Mouse (Mus musculus) gastrocnemius, adult 2 months (tissue): ENCODE data around the gene Mylk. TPM values are rescaled to one million over a fixed set of nuclear protein-coding genes. Genes with fewer than 3 reads are reported as not detected.
A peak's percentile ranks its signal among the peaks of the same experiment; 100 is the strongest.

Experiments
- DNase-seq: peaks from one replicate; pipeline ENCODE4 v3.0.0; 2022
- H3K27ac ChIP-seq: fragments of 200-600 bp; 2 replicates; pipeline ENCODE4 v1.8.1; 2022; ENCODE audit warnings: mild to moderate bottlenecking
- H3K4me3 ChIP-seq: fragments of 200-600 bp; 2 replicates; pipeline ENCODE4 v1.8.1; 2022; ENCODE audit warnings: mild to moderate bottlenecking, moderate library complexity
- CTCF ChIP-seq: fragments of 200-600 bp; IDR thresholded peaks from 2 replicates; pipeline ENCODE4 v1.8.1; 2022; ENCODE audit warnings: antibody characterized with exemption, mild to moderate bottlenecking, moderate library complexity
- intact Hi-C: fragments of 180-260 bp; cut with DNase I; formaldehyde crosslinking; loops from one replicate; pipeline ENCODE4 v1.15.1; 2025
- total RNA-seq, 2 experiments: library from RNA; stranded (reverse); gene quantifications; 2 replicates each; pipeline ENCODE4 v1.2.3; 2021

Mylk gene
- total RNA-seq, 2 experiments from 2014 or later, result 22.7 to 29.5 TPM

DNA sequence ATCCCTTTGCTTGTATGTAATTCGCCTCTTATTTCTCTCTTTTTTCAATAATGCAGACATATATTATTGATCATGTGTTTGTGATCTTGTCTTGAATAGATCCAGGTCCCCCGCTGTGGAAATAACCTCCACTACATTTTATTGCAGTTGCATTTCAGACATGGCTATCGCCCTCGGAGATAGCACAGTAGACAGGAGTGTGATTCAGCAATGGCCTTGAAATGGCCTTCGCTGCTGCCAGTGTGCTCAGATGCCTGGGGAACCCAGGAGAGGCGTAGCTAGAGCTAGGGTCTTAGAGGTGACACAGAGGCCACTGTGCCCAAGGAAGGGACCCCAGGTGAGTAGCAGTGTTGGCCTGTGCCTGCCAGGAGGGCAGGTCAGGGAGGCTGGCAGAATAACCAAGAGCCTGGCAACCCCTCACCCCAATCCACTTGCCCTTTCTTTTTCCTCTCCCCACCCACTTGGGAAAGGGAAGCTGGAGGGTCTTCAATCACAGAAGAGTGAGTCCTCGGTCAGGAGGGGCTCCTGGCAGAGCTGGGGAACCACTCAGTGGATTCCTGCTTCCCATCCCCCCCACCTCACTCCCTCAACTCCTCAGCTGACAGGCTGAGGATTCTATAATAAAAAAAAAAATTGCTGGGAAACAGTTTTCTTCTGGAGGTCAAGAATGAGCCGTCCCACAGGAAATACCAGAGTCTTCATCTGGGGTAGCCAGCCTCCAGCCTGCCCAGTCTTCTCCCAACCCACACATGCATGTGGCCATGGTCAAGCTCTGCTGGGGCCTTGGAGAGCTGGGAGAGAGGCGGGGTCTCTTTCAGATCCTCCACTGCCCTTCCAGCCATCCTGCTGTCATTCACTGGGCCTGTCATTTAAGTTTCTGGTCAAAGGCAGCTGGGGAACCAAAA is 181.8 kb downstream of the Mylk start:
- TF ChIP-seq CTCF, result no peak
- intact Hi-C loops, result no loop called here
- no peak for DNase-seq
- peak overlapping the region; percentile 63 for H3K4me3 ChIP-seq
- peak overlapping the region; percentile 84 for H3K27ac ChIP-seq

DNA sequence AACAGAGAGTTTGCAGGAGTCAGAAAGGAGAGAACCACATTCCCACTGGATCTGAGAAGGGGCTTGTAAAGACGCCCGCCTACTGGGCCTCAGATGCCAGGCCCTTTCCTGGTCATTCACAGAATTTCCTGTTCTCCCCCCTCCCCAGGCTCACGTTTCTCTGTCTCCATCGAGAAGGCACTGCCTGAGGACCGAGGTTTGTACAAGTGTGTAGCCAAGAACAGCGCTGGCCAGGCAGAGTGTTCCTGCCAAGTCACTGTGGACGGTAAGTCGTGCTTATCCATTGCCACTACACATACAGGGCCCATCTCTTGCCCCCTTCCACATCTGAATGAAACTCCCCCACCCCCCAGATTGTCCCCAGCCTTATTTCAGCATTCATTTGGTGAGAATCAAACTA is 184.7 kb downstream of the Mylk start:
- intact Hi-C loops, result no loop called here
- peak overlapping the region; percentile 55 for H3K4me3 ChIP-seq
- no peak for DNase-seq
- TF ChIP-seq CTCF, result no peak
- peak overlapping the region; percentile 77 for H3K27ac ChIP-seq

DNA sequence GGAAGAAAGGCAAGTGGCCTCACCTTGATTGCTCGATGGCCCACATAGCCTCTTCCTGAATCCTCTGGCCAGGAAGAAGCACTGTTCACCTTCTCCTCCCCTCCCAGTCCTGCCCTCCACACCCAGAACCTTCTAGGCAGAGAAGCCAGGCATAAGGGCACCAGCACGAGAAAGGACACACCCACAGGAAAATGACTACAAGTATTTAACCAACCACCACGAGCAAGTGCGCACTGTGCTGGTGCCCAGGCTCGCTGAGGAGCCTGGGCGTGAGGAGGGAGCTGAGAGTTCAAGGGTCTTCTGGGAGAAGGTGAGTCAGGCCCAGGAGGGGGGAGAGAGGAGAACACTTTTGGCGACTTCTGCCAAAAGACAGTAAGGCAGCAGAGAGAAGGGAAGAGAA is 185.1 kb downstream of the Mylk start:
- DNase-seq, result no peak
- Histone ChIP-seq H3K4me3 (peak overlapping the region; percentile 55), H3K27ac (peak overlapping the region; percentile 77)
- intact Hi-C loops, result no loop called here
- no peak for TF ChIP-seq CTCF

DNA sequence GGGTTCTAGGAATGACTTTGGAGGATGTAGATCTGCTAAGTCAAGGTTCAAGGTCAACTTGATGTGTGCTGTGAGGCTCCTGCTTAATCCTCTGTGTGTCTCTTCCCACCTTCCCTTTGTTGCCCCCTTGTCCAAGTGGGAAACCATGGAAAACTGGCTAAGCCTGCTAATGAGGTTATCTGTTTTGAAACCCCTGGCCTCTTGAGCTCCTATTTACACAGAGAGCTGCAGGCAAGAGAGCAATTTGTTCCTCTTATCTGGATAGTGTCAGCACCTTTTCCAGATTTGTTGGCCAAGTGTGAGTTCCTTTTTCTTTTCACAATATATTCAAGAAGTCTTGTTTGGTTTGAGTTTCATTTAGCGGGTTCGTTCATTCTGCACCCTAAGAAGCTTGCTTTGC is 186.3 kb downstream of the Mylk start:
- peak overlapping the region; percentile 77 for H3K27ac ChIP-seq
- intact Hi-C loops, result no loop called here

DNA sequence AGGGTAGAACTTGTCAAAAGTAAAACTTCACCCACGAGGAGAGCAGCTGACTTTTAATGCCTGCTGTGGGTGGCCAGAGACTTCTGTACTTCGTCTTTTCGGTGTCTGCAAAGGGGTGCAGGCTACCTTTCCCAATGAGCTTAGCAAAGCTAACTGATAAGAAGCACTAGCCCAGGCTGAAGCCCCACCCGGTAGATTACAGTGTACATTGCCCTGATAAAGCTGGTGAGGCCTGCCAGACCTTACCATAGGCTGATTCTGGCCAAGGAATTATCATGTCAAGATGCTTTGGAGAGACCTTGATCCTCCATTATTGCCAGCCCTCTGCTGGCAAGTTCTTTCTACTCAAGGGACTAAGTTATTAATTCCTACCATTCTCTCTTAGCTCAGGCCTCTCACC is 188.2 kb downstream of the Mylk start:
- Histone ChIP-seq H3K27ac (0 out of 2 replicates have a peak overlapping the region, but pooled peaks have one; percentile 8), H3K4me3 (no peak overlapping the region)
- intact Hi-C loops, result no loop called here
- TF ChIP-seq CTCF, result no peak
- DNase-seq, result no peak

More for the DNA sequence above, 186.3 kb downstream of the Mylk start:
- peak overlapping the region; percentile 55 for H3K4me3 ChIP-seq
- no peak for TF ChIP-seq CTCF
- DNase-seq, result no peak

DNA sequence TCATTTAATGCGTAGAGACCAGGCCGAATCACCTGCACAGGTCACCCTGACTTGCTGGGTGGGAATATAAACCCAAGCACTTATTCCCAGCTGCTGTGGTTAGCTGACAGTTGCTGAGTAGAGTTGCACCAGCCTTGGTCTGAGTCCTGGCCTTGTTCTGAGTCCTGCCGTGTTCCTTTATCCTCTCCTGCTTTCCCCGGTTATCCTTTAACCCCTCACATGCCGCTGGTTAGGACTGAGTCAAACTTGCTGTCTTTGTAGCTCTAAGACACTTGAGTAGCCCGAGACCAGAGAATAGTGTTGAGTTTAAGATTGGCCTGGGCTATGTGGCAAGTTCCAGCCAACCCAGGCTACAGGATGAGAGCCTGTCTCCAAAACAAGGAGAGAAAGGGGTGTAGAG is 189.5 kb downstream of the Mylk start:
- TF ChIP-seq CTCF, result no peak
- intact Hi-C loops, result no loop called here
- DNase-seq, result no peak
- Histone ChIP-seq H3K27ac (peak overlapping the region; percentile 38; the same call in 1 of the 2 replicates), H3K4me3 (no peak overlapping the region)

DNA sequence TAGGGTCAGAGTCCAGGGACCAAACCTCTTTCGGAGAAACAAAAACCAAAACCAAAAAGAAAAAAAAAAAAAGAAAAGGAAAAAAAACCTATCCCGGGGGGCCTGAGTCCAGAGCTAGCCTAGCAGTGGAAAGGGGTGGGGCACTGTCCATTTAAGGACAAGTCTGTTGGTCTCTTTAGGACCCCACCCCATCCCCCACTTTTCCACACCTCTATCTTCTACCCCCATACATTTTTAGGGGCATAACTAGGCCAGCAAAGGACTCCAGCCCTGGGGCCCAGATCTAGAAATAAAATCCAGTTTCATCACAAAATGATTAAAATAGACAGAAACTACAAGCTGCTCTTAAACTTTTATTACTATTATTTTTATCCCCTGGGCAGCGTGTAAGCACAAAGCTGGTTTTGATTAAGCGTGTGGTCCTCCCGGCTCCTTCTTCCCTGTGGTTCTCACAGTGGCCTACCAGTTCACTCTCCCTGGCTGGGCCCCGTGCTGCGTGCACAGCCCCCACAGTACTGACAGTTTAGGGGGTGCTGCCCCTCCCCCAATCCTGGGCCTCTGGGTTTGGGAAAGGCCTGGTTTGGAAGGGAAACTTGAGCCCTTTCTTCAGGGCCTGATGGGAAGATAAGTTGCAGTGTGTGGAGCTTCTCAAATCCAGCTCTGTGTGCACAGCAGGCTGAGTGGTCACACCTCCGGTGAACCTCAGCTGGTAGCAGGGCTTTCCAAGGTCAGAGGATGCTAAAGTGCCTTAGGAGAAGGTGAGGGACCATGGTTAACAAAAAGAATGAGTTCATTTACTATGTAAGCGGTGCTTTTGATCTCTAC is 190.7 kb downstream of the Mylk start:
- H3K27ac ChIP-seq, result peak overlapping the region; percentile 63
- peak overlapping the region; percentile 4; the same call in 1 of the 2 replicates for H3K4me3 ChIP-seq
- intact Hi-C loops, result no loop called here
- TF ChIP-seq CTCF, result no peak
- no peak for DNase-seq

DNA sequence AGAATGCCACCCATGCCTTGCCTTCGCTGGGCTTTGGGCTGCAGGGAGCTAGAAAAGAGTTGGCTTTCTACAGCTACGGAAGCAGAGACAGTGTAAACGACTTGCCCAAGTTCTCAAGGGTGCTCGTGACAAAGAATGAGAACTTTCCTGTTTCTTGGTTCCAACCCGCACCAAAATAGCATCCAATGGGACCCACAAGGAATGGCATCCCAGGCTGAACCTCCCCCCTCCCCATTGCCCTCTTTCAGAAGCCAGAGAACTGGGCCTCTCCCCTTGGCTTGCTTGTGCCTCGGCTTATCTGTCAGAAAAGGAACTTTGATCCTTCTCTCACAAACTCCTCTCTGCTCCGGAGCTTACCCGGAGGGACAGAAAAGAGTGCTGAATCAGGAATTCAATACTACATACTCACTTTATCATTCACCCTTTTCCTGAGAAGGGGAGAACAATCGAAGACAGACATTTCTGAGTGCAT is 191.4 kb downstream of the Mylk start:
- intact Hi-C loops, result no loop called here
- DNase-seq, result no peak
- H3K27ac ChIP-seq, result peak overlapping the region; percentile 63

DNA sequence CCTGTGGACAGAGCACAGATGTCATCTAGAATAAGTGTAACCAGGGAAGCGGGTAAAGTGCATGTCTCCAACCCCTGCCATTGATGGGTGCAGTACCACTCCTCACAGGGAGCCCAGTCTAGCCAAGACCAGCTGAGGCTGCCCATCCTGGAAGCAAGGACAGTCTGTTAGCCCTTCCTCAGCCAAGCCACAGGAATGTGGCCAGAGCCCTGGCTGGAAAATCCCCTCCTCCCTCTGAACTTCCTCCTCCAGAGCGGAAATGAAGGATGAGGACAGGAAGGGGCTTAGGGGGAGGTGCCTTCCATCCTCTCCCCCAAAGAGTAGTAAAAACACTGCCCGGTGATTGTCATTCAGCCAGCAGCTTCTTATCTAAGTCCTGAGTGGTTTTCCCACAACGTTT is 192.6 kb downstream of the Mylk start:
- Histone ChIP-seq H3K27ac (peak overlapping the region; percentile 69), H3K4me3 (no peak overlapping the region)
- intact Hi-C loops, result no loop called here
- TF ChIP-seq CTCF, result no peak
- DNase-seq, result peak; percentile 45

More for the DNA sequence above, 191.4 kb downstream of the Mylk start:
- no peak for TF ChIP-seq CTCF
- 0 out of 2 replicates have a peak overlapping the region, but pooled peaks have one; percentile 4 for H3K4me3 ChIP-seq

DNA sequence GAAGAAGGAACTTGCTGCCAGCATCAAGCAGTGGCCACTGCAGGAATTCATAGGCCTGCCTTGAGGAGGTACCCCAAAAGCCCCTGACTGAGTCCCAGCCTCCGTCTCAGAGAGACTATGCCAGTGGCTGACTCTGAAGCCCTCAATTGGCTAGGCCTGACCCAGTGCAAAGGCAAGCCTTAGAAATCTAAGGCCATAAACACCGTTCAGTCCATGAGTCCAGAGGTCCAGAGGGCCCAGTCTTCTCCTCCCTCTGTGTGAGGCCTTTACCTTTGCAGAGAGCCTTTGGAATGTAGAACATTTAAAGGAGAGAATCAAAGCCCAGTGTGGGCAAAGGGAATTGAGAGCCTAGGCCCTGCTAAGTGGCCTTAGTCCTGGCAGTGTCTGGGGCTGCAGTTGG is 193.2 kb downstream of the Mylk start:
- no peak for DNase-seq
- H3K27ac ChIP-seq, result peak overlapping the region; percentile 69

DNA sequence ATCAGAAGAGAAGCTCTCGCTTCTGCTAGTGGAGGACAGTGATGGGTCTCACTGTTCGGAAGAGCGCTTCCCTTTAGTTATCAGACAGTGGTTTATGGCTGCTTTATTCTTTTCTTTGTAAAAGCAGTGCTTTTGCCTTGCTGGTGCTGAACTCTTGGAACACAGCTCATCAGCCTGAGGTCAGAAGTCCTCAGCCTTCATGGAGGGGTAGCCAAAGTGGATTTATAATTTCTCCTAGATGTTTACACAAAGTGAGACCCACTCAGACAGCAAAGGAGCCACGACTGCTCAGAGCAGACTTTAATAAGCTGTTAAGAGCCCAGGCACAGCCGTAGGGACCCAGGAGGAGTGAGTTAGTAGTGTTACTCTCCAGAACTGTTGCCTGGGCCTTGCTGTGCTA is 194.9 kb downstream of the Mylk start:
- TF ChIP-seq CTCF, result no peak
- Histone ChIP-seq H3K4me3 (no peak overlapping the region), H3K27ac (peak overlapping the region; percentile 49; the same call in 1 of the 2 replicates)
- DNase-seq, result no peak
- intact Hi-C loops, result no loop called here

More for the DNA sequence above, 193.2 kb downstream of the Mylk start:
- TF ChIP-seq CTCF, result no peak
- intact Hi-C loops, result no loop called here
- H3K4me3 ChIP-seq, result no peak overlapping the region

DNA sequence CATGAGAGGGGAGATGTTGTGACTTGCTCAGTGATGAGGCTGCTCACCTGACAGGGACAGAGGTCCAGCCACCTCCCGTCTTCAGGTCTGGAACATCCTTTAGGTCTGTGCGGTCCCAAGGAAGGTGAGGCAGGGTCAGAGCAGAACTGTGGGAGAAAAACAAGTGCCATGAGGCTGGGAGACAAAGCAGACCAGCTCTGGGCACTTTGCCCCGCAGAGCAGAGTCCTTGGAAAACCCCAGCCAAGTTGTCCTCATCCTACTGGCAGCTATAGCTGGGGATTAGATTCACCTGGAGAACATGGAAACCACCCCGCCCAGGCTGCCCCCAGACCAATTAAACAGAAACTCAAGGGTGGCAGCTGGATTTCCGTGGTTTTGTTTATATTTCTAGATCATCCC is 195.4 kb downstream of the Mylk start:
- H3K27ac ChIP-seq, result peak overlapping the region; percentile 49; the same call in 1 of the 2 replicates
- intact Hi-C loops, result no loop called here
- no peak for DNase-seq
- TF ChIP-seq CTCF, result no peak
- no peak overlapping the region for H3K4me3 ChIP-seq

DNA sequence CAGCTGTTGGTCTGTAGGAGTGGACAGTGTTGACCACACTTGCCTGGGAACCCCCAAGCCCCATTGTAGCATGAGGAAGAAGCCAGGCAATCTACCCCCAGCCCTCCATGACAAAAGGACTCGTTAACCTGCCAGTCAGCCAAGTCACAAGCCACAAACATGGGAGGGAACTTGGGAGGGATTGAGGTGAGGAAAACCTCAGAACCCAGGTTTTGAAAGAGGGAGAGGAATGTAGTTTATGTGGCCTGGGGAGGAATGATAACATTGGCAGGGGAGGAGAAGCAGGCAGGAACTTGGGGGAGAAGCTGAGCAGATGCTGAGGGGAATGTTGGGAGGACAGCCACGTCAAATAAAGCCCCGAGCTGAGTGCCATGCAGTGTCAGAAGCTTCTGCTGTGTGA is 196.9 kb downstream of the Mylk start:
- Histone ChIP-seq H3K27ac (no peak overlapping the region), H3K4me3 (no peak overlapping the region)
- no peak for DNase-seq
- intact Hi-C loops, result no loop called here
- no peak for TF ChIP-seq CTCF
